17 mouse cellular contexts compared by ENCODE assay signal in the genomic region with DNA sequence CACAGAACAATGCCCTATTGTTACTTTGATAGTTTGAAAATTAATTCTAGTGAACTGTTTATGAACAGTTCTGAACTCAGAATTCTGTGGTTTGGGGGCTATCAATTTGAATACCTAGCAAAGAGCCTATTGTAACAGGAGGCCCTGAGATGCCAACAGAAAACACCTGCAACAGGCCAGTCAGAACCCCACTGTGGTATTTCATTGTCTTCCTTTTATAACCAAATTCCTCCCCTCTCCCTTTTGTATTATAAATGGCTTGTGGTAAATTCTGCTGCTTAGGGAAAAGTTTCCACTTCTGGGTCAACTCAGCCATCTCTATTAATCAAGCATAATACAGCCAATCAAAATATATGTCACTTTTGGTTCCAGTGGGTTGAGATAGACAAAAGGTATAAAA.
"Had no signal": no experiment of that assay in that cellular context is flagged by ENCODE, and none has a peak within 500 bp of the region (broad histone marks: within the 10 kb centered on the region; RNA-seq: fewer than 3 reads in every experiment).

No protein-coding gene starts in this region.

- H3K4me3 ChIP-seq: midbrain, embryonic 10.5 days; midbrain, embryonic 12.5 days; neural tube, embryonic 12.5 days had no signal

- H3K4me1 ChIP-seq: midbrain, embryonic 10.5 days; midbrain, embryonic 12.5 days; neural tube, embryonic 12.5 days had no signal

- ATAC-seq: midbrain, embryonic 16.5 days had no signal

- H3K9me3 ChIP-seq: midbrain, embryonic 10.5 days; midbrain, embryonic 12.5 days; neural tube, embryonic 12.5 days had no signal

- DNase-seq: lung, adult 18-20 months; lung, embryonic 14.5 days; lung, postnatal 10 days; lung, postnatal 4 days; midbrain, embryonic 14.5 days; retina, postnatal 1 day; right cerebral cortex, adult 18-20 months; right cerebral cortex, postnatal 25 days; right cerebral cortex, postnatal 4 days; spleen, adult 18-20 months; thymus, adult 18-20 months; thymus, postnatal 14 days; thymus, postnatal 36 days had no signal

- H3K4me2 ChIP-seq: lung, embryonic 14.5 days; midbrain, embryonic 12.5 days; neural tube, embryonic 12.5 days had no signal

- H3K27ac ChIP-seq: midbrain, embryonic 10.5 days; midbrain, embryonic 12.5 days; neural tube, embryonic 12.5 days had no signal

- H3K36me3 ChIP-seq: midbrain, embryonic 10.5 days; midbrain, embryonic 12.5 days; neural tube, embryonic 12.5 days had no signal

- H3K9ac ChIP-seq: lung, embryonic 14.5 days; midbrain, embryonic 12.5 days; neural tube, embryonic 12.5 days had no signal

- H3K27me3 ChIP-seq: midbrain, embryonic 12.5 days; neural tube, embryonic 12.5 days had no signal
